Mouse (Mus musculus): ENCODE data around the gene Klc1. TPM values are rescaled to one million over a fixed set of nuclear protein-coding genes. Genes with fewer than 3 reads are reported as not detected.

Klc1 gene
- polyA plus RNA-seq, 1 experiment = 70.4 TPM

DNA sequence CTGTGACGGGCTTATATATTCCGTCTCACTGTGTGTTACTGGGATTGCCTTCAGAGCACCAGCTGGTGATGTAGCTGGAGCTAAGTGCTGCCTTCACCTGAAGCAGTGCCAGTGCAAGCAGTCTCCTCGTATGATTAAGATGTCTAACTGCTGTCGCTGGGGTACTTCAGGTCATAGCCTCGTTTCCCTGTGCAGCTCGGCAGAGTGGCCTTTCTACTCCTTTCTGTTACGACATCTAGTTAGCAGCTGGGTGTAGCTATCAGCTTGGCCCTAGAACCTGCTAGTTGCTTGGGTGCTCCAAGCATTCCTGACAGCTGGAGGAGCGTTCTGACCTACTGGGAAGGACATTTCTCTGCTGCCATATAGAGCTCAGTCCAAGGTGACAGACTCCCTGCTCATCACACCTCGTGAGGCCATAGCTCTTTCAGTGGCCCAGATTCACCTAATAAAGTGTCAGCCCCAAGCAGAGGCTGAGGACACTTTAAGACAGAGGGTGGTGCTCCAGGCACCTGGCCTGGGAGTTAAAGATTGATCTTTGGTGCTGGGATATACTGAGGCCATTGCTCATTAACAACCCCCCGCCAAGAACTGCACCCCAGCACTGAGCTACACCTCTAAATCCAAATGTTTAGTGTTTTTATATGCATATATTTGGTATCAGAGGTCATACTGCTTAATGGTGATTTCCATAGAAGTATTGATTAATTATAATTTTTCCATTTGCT, 42.0 kb downstream of the Klc1 start:
- 84% methylated on average over 10 of the region's 10 CpGs for WGBS
- Histone ChIP-seq H3K4me1 (ENCODE audit: control insufficient read depth, insufficient read depth, low read length) (no peaks in the 10 kb centered on the region), H3K27ac (ENCODE audit: control insufficient read depth, insufficient read depth, low read depth, low read length, poor library complexity) (no peak overlapping the region), H3K4me3 (replicated peaks; ENCODE audit: control insufficient read depth, low read depth, low read length) (no peak overlapping the region)
- TF ChIP-seq CTCF (IDR thresholded peaks at IDR 0.05; ENCODE audit: control insufficient read depth, insufficient read depth, low read length) (no peak), POLR2A (IDR thresholded peaks at IDR 0.05; ENCODE audit: borderline replicate concordance, control insufficient read depth, low read depth, low read length) (no peak)

DNA sequence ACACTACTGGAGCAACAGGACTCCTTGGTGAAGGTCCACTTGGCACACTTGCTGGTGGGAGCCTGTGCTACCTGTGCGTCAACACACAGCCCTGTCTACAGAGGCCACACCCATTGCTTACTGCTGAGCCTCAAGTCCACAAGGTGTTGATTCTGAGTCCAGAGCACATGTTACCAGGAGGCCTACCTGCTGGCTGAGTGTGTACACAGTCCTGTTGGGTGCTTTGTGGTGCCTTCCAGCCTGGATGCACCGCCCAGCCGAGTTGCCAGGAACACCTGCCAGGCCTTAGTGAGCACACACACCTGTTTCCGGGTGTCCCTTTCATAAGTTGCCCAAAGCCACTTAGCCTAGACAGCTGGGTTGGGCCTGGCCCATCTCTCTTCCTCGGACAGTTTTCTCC, 44.9 kb downstream of the Klc1 start:
- Histone ChIP-seq H3K4me1 (ENCODE audit: control insufficient read depth, insufficient read depth, low read length) (no peaks in the 10 kb centered on the region), H3K4me3 (replicated peaks; ENCODE audit: control insufficient read depth, low read depth, low read length) (no peak overlapping the region), H3K27ac (ENCODE audit: control insufficient read depth, insufficient read depth, low read depth, low read length, poor library complexity) (no peak overlapping the region)
- TF ChIP-seq POLR2A (IDR thresholded peaks at IDR 0.05; ENCODE audit: borderline replicate concordance, control insufficient read depth, low read depth, low read length) = no peak
- no peak for TF ChIP-seq CTCF (IDR thresholded peaks at IDR 0.05; ENCODE audit: control insufficient read depth, insufficient read depth, low read length)
- 92% methylated on average over 5 of the region's 5 CpGs for WGBS

DNA sequence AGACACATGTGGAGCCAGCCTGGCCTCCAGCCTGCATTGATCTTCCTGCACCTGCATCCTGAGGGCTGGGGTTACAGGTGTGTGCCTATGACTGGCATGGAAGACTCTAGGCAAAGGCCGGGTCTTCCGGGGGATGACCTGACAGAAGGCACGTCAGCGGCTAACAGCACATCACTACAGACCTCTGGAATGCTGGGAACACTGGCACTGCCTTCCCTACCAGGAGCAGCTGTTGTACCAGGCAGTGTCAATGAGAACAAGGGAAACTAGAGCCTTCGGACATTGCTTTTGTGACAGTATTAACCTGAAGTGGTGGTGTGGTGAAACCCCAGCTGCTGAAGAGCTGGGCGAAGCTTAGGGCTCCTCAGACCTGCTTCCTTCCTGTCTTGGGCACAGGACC, 50.1 kb downstream of the Klc1 start:
- WGBS = 80% methylated on average over 6 of the region's 6 CpGs
- Histone ChIP-seq H3K4me1 (ENCODE audit: control insufficient read depth, insufficient read depth, low read length) (peaks cover 6% of the 10 kb centered on the region), H3K4me3 (replicated peaks; ENCODE audit: control insufficient read depth, low read depth, low read length) (no peak overlapping the region), H3K27ac (ENCODE audit: control insufficient read depth, insufficient read depth, low read depth, low read length, poor library complexity) (no peak overlapping the region)
- TF ChIP-seq POLR2A (IDR thresholded peaks at IDR 0.05; ENCODE audit: borderline replicate concordance, control insufficient read depth, low read depth, low read length) (no peak), CTCF (IDR thresholded peaks at IDR 0.05; ENCODE audit: control insufficient read depth, insufficient read depth, low read length) (no peak)

DNA sequence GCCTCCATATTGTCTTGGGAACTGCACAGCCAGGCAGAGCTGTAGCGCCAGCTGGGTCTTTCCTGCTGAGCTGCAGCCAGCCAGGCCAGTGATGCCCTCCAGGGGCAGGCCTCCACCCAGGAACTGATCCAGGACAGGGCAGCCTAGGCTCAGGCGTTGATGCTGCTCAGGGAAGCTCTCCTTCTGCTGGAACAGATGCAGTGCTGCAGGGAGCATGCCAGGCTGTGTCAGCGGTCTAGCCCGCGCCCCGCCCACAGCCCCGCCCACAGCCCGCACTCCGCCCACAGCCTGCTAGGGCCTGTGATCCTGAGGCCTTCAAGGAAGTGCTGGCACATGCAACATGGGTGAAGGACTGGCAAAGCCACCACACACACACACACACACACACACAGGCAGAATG, 51.1 kb downstream of the Klc1 start:
- Histone ChIP-seq H3K27ac (ENCODE audit: control insufficient read depth, insufficient read depth, low read depth, low read length, poor library complexity) (no peak overlapping the region), H3K4me3 (replicated peaks; ENCODE audit: control insufficient read depth, low read depth, low read length) (no peak overlapping the region), H3K4me1 (ENCODE audit: control insufficient read depth, insufficient read depth, low read length) (peaks cover 6% of the 10 kb centered on the region)
- TF ChIP-seq CTCF (IDR thresholded peaks at IDR 0.05; ENCODE audit: control insufficient read depth, insufficient read depth, low read length) = no peak
- TF ChIP-seq POLR2A (IDR thresholded peaks at IDR 0.05; ENCODE audit: borderline replicate concordance, control insufficient read depth, low read depth, low read length) = 0 out of 2 replicates have a peak, but pooled peaks have one; percentile 28
- 9% methylated on average over 9 of the region's 9 CpGs for WGBS

DNA sequence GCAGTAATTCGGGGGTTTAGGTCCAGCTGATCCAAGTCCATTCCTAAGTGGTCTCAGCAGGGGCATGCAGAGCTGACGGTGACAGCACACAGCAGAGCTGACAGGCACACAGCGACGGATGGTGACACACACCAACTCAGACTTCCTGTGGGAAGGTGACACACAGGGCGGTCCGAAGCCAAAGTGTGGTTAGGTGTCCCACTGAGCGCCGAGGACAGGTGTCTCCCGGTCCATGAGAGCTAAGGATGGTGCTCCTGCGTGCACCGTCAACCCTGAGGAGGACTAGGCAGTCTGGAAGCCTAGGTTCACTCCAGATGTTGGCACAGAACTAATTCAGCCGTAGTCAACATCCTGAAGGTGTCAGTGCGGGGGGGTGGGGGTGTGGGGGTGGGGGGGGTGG, 53.4 kb downstream of the Klc1 start:
- no peak for TF ChIP-seq POLR2A (IDR thresholded peaks at IDR 0.05; ENCODE audit: borderline replicate concordance, control insufficient read depth, low read depth, low read length)
- no peak for TF ChIP-seq CTCF (IDR thresholded peaks at IDR 0.05; ENCODE audit: control insufficient read depth, insufficient read depth, low read length)
- Histone ChIP-seq H3K27ac (ENCODE audit: control insufficient read depth, insufficient read depth, low read depth, low read length, poor library complexity) (no peak overlapping the region), H3K4me1 (ENCODE audit: control insufficient read depth, insufficient read depth, low read length) (peaks cover 6% of the 10 kb centered on the region), H3K4me3 (replicated peaks; ENCODE audit: control insufficient read depth, low read depth, low read length) (no peak overlapping the region)
- 78% methylated on average over 13 of the region's 13 CpGs for WGBS

DNA sequence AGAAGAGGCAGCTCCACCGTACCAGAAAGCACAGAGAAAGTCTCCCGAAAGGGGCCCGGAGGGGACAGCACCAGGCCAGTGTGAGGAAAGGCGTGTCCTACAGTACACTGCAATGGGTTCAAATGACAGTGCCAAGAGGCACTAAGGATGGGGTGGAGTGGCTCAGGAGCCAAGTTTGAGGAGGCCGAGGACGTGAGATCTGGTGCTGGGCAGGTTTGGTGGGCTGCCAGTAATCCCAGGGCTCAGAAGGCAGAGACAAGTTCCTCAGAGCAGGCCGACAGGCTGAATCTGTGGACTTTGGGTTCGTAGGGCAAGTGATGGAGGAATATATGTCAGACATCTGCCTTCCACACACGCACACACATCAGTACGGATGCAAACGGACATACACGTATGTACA, 54.0 kb downstream of the Klc1 start:
- peak overlapping the region; percentile 75 for H3K4me3 ChIP-seq (replicated peaks; ENCODE audit: control insufficient read depth, low read depth, low read length)
- peaks cover 6% of the 10 kb centered on the region for H3K4me1 ChIP-seq (ENCODE audit: control insufficient read depth, insufficient read depth, low read length)
- 78% methylated on average over 12 of the region's 12 CpGs for WGBS
- TF ChIP-seq CTCF (IDR thresholded peaks at IDR 0.05; ENCODE audit: control insufficient read depth, insufficient read depth, low read length) (no peak), POLR2A (IDR thresholded peaks at IDR 0.05; ENCODE audit: borderline replicate concordance, control insufficient read depth, low read depth, low read length) (no peak)
- H3K27ac ChIP-seq (ENCODE audit: control insufficient read depth, insufficient read depth, low read depth, low read length, poor library complexity) = no peak overlapping the region

DNA sequence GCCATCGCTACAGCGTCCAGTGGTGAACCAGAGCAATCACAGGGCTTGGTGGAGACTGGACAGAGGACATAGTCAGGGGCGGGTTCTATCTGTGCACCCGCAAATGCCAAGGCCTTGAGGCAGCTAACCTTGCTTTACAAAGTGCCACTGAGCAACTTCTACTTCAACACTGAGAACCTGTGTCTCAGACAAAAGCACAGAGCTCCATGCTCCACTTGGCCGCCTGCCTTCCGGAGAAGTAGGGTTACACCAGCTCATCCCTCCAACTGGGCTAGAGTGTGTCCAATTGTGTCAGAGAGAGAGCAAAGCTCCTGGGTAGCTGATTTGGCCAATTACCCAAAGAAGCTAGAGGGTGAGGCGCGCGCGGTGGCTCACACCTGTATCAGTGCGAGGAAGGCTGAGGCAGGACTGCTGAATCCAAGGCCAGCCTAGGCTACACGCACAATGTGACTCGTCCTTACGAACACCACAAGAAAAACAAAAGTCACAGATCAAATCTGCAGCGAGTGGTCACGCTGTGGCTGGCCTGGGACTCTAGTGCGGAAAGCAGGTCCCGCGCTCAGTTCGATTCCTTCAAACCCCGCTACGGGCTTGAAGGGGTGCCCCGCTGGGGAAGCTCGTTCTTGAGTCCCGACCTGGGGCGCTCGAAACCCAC, 54.6 kb downstream of the Klc1 start:
- H3K4me3 ChIP-seq (replicated peaks; ENCODE audit: control insufficient read depth, low read depth, low read length) = peak overlapping the region; percentile 75
- H3K27ac ChIP-seq (ENCODE audit: control insufficient read depth, insufficient read depth, low read depth, low read length, poor library complexity) = no peak overlapping the region
- H3K4me1 ChIP-seq (ENCODE audit: control insufficient read depth, insufficient read depth, low read length) = peaks cover 6% of the 10 kb centered on the region
- WGBS = 5% methylated on average over 27 of the region's 27 CpGs
- TF ChIP-seq CTCF (IDR thresholded peaks at IDR 0.05; ENCODE audit: control insufficient read depth, insufficient read depth, low read length) (no peak), POLR2A (IDR thresholded peaks at IDR 0.05; ENCODE audit: borderline replicate concordance, control insufficient read depth, low read depth, low read length) (no peak)

DNA sequence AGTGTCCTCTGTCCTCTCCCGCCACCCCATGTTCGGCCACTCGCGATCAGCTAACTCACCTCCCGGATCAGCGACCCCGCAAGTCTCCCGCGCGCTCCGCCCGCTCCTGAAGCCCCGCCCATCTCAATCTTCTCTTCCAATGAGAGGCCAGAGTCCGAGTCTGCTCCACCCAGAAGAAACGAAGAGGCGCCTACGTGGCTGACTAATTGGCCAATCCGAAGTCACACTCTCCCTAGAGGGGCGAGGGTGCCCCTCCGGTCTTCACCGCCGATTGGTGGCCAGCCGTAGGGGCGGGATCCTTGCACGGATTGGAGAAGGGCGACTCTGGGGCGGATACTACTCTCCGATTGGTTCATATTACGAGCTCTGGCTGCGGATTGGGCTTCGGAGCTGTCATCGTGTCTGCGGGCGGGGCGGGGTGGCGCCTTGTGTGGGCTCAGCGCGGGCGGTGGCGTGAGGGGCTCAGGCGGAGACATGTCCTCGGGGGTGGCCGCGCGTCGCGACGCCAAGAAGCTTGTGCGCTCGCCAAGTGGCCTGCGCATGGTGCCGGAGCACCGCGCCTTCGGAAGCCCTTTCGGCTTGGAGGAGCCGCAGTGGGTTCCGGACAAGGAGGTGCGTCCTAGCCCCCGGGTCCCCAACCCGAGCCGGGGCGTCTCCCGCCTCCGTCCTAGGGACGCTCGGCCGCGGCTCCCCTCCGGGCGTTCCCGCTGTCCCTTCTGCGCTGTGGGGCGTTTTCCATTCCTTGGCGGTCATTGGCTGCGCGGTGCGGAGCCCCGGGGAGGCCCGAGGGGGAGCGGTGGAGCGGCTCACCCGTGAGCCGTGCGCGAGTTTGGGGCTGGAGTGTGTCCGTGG, 55.3 kb downstream of the Klc1 start, which contains the start of the genes Xrcc3 and Zfyve21:
TSS of gene Xrcc3 (minus strand) at position 108 of the 852 bp plus-strand sequence.
TSS of gene Zfyve21 (plus strand) at position 405 of the 852 bp plus-strand sequence.
- Histone ChIP-seq H3K4me3 (replicated peaks; ENCODE audit: control insufficient read depth, low read depth, low read length) (peak within 1 kb of the TSS; percentile 75), H3K4me1 (ENCODE audit: control insufficient read depth, insufficient read depth, low read length) (peaks cover 6% of the 10 kb centered on the region), H3K27ac (ENCODE audit: control insufficient read depth, insufficient read depth, low read depth, low read length, poor library complexity) (peak within 1 kb of the TSS; percentile 82)
- TF ChIP-seq POLR2A (IDR thresholded peaks at IDR 0.05; ENCODE audit: borderline replicate concordance, control insufficient read depth, low read depth, low read length) (peak; percentile 58; the same call in 1 of the 2 replicates), CTCF (IDR thresholded peaks at IDR 0.05; ENCODE audit: control insufficient read depth, insufficient read depth, low read length) (no peak)
- under 1% methylated on average over 87 of the region's 87 CpGs for WGBS
